Mouse (Mus musculus) left cerebral cortex, postnatal 10 days (tissue): ENCODE data around the gene Golga3. TPM values are rescaled to one million over a fixed set of nuclear protein-coding genes. Genes with fewer than 3 reads are reported as not detected.

Source experiments
- DNase-seq, 2 experiments: peaks; one replicate each; pipeline ENCODE4 v3.0.0; 2021 to 2022; ENCODE audit warnings: low spot score in 2 of 2, mixed read lengths in 1 of 2; ENCODE audit errors: extremely low spot score in 1 of 2
- intact Hi-C: fragments of 180-260 bp; cut with DNase I; formaldehyde crosslinking; loops from one replicate; pipeline ENCODE4 v1.15.1; 2025
- total RNA-seq, 2 experiments: library from RNA; stranded (reverse); gene quantifications; 2 replicates each; pipeline ENCODE4 v1.2.3; 2021

Golga3 gene
- total RNA-seq = 10 to 100 TPM; 43.8 to 45.5 TPM

GRCm38 (mm10) chr5:110176362-110177020 lies at the start of gene Golga3:
Golga3 (plus strand) TSS chr5:110176701.
- intact Hi-C loops = no loop called here
- peak; percentile 90 to 97 for DNase-seq

- intact Hi-C loops = no loop called here
- peak; percentile 99 to 100 for DNase-seq
Measured at GRCm38 (mm10) chr5:110135293-110136086, 41.0 kb upstream of the Golga3 start, which contains the start of gene Chfr. Chfr (plus strand) TSS chr5:110135842.

GRCm38 (mm10) chr5:110136087-110136464 lies 40.4 kb upstream of the Golga3 start:
- DNase-seq = no peak
- intact Hi-C loops = no loop called here

GRCm38 (mm10) chr5:110137816-110138215 lies 38.7 kb upstream of the Golga3 start:
- DNase-seq = no peak
- intact Hi-C loops = no loop called here

- intact Hi-C loops = no loop called here
- no peak for DNase-seq
Measured at GRCm38 (mm10) chr5:110139325-110139724, 37.2 kb upstream of the Golga3 start.

- no peak for DNase-seq
- intact Hi-C loops = no loop called here
Measured at GRCm38 (mm10) chr5:110140424-110140823, 36.1 kb upstream of the Golga3 start.

GRCm38 (mm10) chr5:110142309-110142708 lies 34.2 kb upstream of the Golga3 start:
- DNase-seq = no peak
- intact Hi-C loops = no loop called here

- no peak for DNase-seq
Measured at GRCm38 (mm10) chr5:110143007-110143406, 33.5 kb upstream of the Golga3 start.

GRCm38 (mm10) chr5:110169374-110169773 lies 7.1 kb upstream of the Golga3 start:
- intact Hi-C loops = no loop called here
- DNase-seq = no peak

More at GRCm38 (mm10) chr5:110143007-110143406, 33.5 kb upstream of the Golga3 start:
- intact Hi-C loops = no loop called here

GRCm38 (mm10) chr5:110177021-110177420 lies 520 bp downstream of the Golga3 start:
- no peak for DNase-seq
- intact Hi-C loops = no loop called here

- no peak for DNase-seq
- intact Hi-C loops = no loop called here
Measured at GRCm38 (mm10) chr5:110178628-110179027, 2.1 kb downstream of the Golga3 start.

- intact Hi-C loops = no loop called here
Measured at GRCm38 (mm10) chr5:110181716-110182115, 5.2 kb downstream of the Golga3 start.

GRCm38 (mm10) chr5:110203164-110203895 lies 26.8 kb downstream of the Golga3 start:
- DNase-seq = no peak
- intact Hi-C loops = no loop called here

More at GRCm38 (mm10) chr5:110181716-110182115, 5.2 kb downstream of the Golga3 start:
- DNase-seq = no peak

GRCm38 (mm10) chr5:110204777-110205176 lies 28.3 kb downstream of the Golga3 start:
- DNase-seq = no peak
- intact Hi-C loops = no loop called here

- no peak for DNase-seq
- intact Hi-C loops = loop anchor here (5.0 kb wide), 1 partner anchor 41 kb away; no protein-coding TSS in a partner anchor
Measured at GRCm38 (mm10) chr5:110211312-110211711, 34.8 kb downstream of the Golga3 start.

GRCm38 (mm10) chr5:110216780-110217179 lies 40.3 kb downstream of the Golga3 start:
- DNase-seq = no peak
- intact Hi-C loops = no loop called here

- DNase-seq = no peak
- intact Hi-C loops = no loop called here
Measured at GRCm38 (mm10) chr5:110220331-110220730, 43.8 kb downstream of the Golga3 start.

GRCm38 (mm10) chr5:110222757-110223156 lies 46.3 kb downstream of the Golga3 start:
- no peak for DNase-seq
- intact Hi-C loops = no loop called here

- no peak for DNase-seq
- intact Hi-C loops = no loop called here
Measured at GRCm38 (mm10) chr5:110225056-110225455, 48.6 kb downstream of the Golga3 start.
